Mouse (Mus musculus) adrenal gland, postnatal 0 days (tissue): ENCODE data around the gene Gm28047. TPM values are rescaled to one million over a fixed set of nuclear protein-coding genes. Genes with fewer than 3 reads are reported as not detected.

Experiments used
- microRNA-seq: library from miRNA; unstranded; fragments of <30 nt; microRNA quantifications from one replicate; pipeline ENCODE4, GENCODE M21; 2016; ENCODE audit warnings: borderline replicate concordance; ENCODE audit not compliant: insufficient number of aligned reads
- polyA plus RNA-seq: library from polyadenylated mRNA; unstranded; fragments of >200 nt; fragmentation: Nextera tagmentation; extraction: Ambion mirVana; gene quantifications from 2 replicates; pipeline ENCODE4 v1.2.1, GENCODE M21; 2015

Gm28047 gene
- polyA plus RNA-seq, result 0.62 TPM in 1 of 2 replicates, not detected in the other

DNA sequence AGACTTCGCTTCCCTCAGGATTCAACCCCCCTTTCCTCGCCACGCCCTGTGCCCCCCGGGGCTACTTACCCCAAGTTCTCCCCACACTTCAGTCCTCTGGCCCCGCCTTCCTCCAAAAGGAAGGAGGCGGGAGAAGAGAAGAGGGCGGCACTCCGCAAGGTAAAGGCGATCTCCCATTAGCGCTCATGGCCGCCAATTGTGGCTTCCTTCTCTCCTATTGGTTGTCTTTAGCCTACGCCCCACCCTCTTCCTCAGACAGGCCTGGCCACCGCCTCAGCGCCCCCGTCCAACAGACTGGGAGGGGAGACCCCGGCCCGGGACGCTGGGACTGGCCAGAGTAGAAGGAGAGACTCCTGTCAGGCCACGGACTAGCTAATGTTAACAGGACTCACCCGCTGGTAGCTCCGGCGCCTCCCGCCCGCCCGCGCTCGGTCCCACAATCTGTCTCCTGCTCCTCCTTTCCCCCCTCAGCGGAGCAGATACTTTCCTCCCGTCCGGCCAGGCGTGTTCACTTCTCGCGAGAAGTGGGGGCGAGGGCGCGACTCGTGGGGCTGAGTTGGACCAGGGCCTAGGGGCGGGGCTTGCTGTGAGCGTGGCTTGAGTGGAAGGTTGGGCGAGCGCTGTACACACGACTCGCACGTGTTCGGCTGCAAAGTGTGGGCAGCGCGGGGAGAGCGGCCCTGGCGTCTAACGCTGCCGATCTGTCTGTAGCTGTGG, at the start of gene Gm28047, which contains the start of gene Atf7:
Gene Gm28047, minus strand, starts transcription at position 98 of the 717 bp plus-strand sequence.
Gene Atf7, minus strand, starts transcription at position 495 of the 717 bp plus-strand sequence.

GRCm38 (mm10) chr15:102672215-102673071, 47.6 kb upstream of the Gm28047 start, which contains the start of gene Atp5g2:
TSS of gene Atp5g2 (minus strand) at chr15:102672352.

GRCm38 (mm10) chr15:102524892-102525485, 99.9 kb downstream of the Gm28047 start, which contains the start of gene Npff:
TSS of gene Npff (minus strand) at chr15:102524942.

GRCm38 (mm10) chr15:102517976-102518858, 106.7 kb downstream of the Gm28047 start, which contains the start of gene Tarbp2:
TSS of gene Tarbp2 (plus strand) at chr15:102518192.

DNA sequence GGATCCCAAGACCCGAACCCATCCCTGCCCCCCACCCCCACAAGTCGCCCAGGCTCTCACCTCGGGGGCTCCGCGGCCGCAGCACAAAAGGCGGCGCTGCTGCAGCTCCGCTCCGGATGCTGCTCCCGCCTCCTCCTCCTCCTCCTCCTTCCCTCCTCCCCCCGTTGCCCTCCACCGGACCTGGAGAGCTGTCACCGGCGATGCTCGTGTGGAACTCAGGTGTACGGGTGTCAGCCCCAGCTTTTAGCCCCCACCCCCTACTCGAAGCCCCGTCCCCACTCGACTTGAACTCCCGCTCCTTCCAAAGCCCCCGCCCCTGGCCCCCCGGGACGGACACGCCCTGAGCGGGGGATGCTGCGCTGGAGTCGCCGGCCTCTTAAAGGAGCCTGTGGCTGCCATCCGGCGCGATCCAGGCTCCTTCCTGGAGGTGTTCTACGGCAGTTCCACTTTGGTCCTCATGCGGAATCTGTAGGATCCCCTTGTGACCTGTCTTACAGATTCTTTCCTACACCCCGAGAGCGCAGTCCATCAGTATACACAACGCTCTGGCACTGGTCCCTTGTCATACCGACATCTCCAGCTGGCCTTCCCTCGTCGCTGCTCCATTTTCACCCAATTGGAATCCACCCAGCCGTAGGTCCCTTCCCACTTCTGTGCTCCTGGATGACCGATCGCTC, 108.0 kb downstream of the Gm28047 start, which contains the start of gene Map3k12:
Gene Map3k12, minus strand, starts transcription at position 337 of the 677 bp plus-strand sequence.

DNA sequence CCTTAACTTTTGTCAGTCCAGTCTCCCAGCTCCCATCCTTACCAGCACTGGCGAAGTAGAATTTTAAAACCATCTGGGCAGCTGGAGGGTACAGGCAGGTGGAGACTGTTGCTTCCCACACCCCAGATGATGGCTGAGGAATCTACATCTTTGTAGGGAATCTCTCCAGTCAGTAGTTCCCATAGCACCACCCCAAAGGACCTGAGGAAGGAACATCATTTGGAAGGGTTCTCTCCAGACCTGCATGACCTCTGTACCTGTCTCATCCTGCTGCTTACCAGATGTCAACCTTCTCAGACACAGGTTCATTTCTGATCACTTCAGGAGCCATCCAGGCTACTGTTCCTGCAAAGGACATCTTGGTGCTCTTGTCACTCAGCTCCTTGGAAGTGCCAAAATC, 121.4 kb downstream of the Gm28047 start, which contains the start of gene Gm10337:
Gene Gm10337, plus strand, starts transcription at position 276 of the 400 bp plus-strand sequence.

Small RNAs within 50 kb of the gene (microRNA-seq; reads per million reads assigned to microRNA genes)
- gene Mir688, result not detected

Other genes starting within 250 kb of the Gm28047 start
- gene Sp1, start 218.9 kb downstream of the Gm28047 start, polyA plus RNA-seq, result 3.7 and 3.8 TPM in 2 replicates
- 1.2 and 2.9 TPM in 2 replicates for gene Amhr2, start 179.7 kb downstream of the Gm28047 start, polyA plus RNA-seq
- 115 and 172 TPM in 2 replicates for gene Prr13, start 166.0 kb downstream of the Gm28047 start, polyA plus RNA-seq
- gene Pcbp2, start 154.5 kb downstream of the Gm28047 start, polyA plus RNA-seq, result 120 and 135 TPM in 2 replicates
- 5.6 and 8.0 TPM in 2 replicates for gene Gm10337, start 121.3 kb downstream of the Gm28047 start, polyA plus RNA-seq
- gene Map3k12, start 108.0 kb downstream of the Gm28047 start, polyA plus RNA-seq, result 9.7 and 11.3 TPM in 2 replicates
- gene Tarbp2, start 106.9 kb downstream of the Gm28047 start, polyA plus RNA-seq, result 33.9 and 41.3 TPM in 2 replicates
- 1.3 TPM in 2 replicates for gene Npff, start 100.1 kb downstream of the Gm28047 start, polyA plus RNA-seq
- gene Atf7, start 397 bp upstream of the Gm28047 start, polyA plus RNA-seq, result 19.3 and 20.7 TPM in 2 replicates
- 57.0 and 81.6 TPM in 2 replicates for gene Atp5g2, start 47.3 kb upstream of the Gm28047 start, polyA plus RNA-seq
- gene Calcoco1, start 97.1 kb upstream of the Gm28047 start, polyA plus RNA-seq, result 62.0 and 93.0 TPM in 2 replicates